ENCODE assay signal across 1 mouse cellular context in the genomic region with DNA sequence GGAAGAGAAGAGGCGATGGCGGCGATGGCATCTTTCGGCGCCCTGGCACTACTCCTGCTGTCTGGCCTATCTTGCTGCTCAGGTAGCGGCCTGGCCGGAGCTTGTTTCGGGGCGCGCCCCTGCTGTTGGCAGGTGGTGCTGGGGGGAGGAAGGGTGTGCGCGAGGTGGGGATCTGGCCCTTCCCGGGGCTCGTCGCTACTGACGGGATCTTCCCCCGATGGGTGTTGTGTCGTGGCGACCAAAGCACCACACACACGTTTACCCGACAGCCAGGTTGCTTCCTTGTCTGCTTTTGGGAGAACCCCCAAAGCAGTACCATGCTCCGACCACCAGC.
TF ChIP-seq lines count a peak whose summit lies in the region.

No protein-coding gene starts in this region.

TF ChIP-seq in CH12.LX, 34 proteins besides CTCF, POLR2A, EP300 and RAD21 (continued from another document):
- TF ChIP-seq ZKSCAN1 (IDR thresholded peaks at IDR 0.05; ENCODE audit: borderline replicate concordance, low read depth, low read length) (no peak), NELFE (IDR thresholded peaks at IDR 0.05; ENCODE audit: low read depth, low read length) (no peak), MXI1 (IDR thresholded peaks at IDR 0.05; ENCODE audit: low read depth, low read length) (peak; percentile 5)
